Mouse (Mus musculus) kidney, postnatal 25 days (tissue): ENCODE data around the gene Gm3371.
"Not testable (repeated sequence)": the region's sequence is repeated elsewhere in the genome, so short reads cannot be mapped to it uniquely, and the experiment has no call there.

Experiments used
- DNase-seq, 2 experiments: peaks; one replicate each; pipeline ENCODE4 v3.0.0; 2021; ENCODE audit warnings: mixed read lengths in 2 of 2

The Gm3371 gene

GRCm38 (mm10) chr14:44410588-44410987 is at the start of gene Gm3371:
Gene Gm3371, minus strand, starts transcription at chr14:44410688.
- DNase-seq = not testable (repeated sequence)

GRCm38 (mm10) chr14:44433335-44433734 is 22.8 kb upstream of the Gm3371 start, which contains the start of gene Gm8232:
Gene Gm8232, plus strand, starts transcription at chr14:44433635.
- DNase-seq = not testable (repeated sequence)

GRCm38 (mm10) chr14:44384233-44384632 is 26.3 kb downstream of the Gm3371 start:
- DNase-seq = not testable (repeated sequence)

- DNase-seq = not testable (repeated sequence)
These were observed 45.4 kb downstream of the Gm3371 start, which contains the start of gene Gm8229 for GRCm38 (mm10) chr14:44365057-44365456. Gene Gm8229, plus strand, starts transcription at chr14:44365357.

- not testable (repeated sequence) for DNase-seq
These were observed 48.2 kb downstream of the Gm3371 start for GRCm38 (mm10) chr14:44362301-44362700.

GRCm38 (mm10) chr14:44361416-44361815 is 49.1 kb downstream of the Gm3371 start:
- not testable (repeated sequence) for DNase-seq
